Mouse (Mus musculus) right cerebral cortex, adult 2 months (tissue): ENCODE measurements at regions not wholly inside any gene's neighbourhood (a gene's known extent, or its start where the extent isn't known, plus 50 kb on each side); places are given as distances from the start of the nearest gene placed in this dataset.
"Not testable (repeated sequence)": the region's sequence is repeated elsewhere in the genome, so short reads cannot be mapped to it uniquely, and the experiment has no call there.

Experiments
- DNase-seq, 2 experiments: peaks; one replicate each; pipeline ENCODE4 v3.0.0; 2021 to 2022; ENCODE audit warnings: low spot score in 2 of 2

DNA sequence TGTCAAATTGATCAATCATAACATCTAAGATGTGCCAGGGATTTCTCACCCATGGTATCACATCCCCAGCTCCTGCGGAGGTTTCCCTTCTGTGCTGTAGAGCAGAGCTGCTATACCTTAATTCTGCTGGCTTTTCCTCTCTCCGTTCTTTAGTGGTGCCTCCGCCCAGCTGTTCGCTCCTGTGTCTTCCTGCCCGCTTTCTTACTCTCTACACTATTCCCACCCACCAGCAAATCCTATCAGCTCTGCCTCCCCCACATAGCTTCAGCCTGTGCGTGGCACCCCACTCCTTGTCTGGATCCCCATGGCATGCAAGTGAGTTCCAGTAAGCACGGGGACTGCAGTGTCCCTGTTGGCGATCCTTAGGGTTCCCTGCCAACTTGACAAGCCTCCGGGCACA lies 204.0 kb upstream of the Hs6st1 start:
- peak; percentile 47 to 53 for DNase-seq

DNA sequence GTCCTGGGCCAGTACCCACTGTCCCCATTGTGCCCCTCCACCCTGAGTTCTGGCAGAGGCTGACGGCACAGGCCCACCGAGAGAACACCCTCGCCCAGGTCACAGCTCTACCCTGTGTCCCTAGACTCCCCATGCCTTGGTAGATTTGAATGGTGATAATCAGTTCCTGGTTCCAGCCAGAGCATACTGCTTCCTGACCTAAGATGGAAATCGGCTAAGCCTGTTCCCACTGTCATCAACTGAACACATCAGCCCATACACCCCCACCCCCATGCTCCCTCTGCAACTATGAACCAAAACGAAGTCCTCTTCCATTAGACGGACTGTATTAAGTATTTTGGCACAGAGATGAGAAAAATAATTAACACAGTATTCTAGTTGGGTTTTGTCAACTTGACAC lies 202.9 kb upstream of the Hs6st1 start:
- DNase-seq: no peak

DNA sequence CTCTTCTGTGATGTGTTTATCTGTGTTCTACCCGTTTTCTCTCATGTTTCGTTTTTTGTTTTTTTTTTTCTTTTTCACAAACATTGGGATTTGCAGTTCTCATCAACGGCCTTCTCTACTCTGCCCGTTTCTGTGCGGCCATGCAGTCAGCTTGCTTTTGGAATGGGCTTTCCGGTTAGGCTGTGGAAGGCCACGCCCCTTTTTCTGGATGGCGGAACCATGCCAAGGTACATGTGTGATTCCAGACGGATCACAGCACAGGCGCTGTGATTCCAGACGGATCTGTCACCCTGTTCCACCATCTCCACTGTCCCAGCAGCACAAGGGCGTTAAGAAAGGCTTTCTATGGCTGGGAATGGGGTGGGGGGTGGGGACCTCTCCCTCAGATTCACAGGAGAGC lies 201.6 kb upstream of the Hs6st1 start:
- DNase-seq: no peak

DNA sequence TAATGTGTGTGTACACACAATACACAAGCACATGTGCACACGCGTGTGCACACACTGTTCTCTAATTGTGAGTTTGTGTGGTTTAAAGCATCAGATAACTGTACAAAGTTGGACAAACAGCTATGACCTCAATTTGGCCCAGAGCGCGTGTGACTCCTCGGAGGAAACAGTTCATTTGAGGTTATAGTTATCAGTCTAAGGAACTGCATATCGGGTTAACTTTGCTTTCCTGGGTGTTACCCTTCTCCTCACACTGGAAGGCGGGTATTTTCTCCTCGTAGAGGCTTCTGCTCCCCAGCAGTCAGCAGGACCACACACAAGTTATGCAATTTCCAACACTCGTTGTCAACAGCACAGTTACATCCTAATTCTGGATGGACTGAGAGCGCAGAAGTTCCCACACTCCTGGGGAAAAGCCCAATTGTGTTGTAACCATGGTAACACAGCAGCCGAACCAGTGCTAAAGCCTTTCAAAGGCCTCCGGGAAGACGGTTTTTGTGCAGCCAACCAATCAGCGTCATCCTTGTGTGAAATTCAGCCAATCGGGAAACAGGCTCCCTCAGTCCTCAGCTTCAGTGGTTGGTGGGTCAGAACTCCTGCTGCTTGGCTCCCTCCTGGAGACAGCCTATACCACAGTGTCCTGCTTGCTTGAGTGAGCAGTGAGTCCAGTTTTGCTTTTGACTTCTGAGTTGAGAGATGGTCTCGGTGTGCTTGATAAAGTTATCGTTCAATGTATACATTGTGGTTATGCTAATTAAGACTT lies 198.6 kb upstream of the Hs6st1 start:
- DNase-seq: peak; percentile 85

DNA sequence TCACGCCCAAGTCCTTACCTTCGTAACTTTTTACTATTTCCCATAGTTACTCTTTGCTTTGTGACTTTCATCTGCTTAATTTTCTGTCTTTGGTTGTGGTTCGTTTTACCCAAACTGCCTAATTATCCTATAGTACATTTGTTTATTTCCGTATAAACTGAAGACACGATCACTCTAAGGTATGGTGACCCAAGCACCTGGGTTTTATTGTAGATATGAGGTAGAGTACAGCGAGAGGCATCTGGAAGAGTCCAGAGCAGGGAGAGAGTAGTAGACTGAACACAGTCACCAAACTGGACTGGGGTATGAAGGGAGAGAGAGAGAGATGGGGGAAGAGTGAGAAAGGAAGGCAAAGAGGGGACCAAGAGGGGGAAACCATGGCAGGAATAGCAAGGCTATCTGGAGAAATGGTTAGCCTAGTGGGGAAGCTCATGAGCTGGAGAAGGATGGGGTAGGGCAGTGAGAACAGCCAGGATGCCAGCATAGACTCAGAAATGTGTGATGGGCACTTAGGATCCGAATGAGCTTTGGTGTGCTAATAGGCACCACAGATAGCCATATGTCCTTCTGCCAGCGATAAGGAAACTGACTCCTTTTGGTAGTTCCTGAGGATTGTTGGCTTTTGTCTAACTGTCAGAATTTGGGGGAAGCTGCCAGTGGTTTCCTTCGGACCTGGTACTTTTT lies 197.9 kb upstream of the Hs6st1 start:
- no peak for DNase-seq

DNA sequence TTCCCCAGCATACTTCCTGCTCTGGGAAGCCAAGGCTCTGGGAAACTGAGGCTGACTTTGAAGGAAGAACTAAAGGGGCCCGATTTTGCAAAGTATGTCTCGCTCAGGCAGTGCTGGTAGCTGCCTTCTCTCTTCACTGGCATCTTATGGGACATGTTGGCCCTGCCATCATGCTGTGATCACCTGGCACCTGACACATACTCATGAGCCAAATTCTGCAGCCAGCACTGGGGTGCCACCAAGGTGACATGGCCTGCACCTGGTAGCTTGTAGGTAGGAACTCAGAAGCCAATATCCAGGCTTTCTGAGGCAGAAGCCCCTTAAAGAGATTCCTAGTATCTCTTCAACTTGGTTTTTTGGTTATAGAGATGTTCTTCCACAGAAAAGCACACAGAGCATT lies 195.2 kb upstream of the Hs6st1 start:
- no peak for DNase-seq

DNA sequence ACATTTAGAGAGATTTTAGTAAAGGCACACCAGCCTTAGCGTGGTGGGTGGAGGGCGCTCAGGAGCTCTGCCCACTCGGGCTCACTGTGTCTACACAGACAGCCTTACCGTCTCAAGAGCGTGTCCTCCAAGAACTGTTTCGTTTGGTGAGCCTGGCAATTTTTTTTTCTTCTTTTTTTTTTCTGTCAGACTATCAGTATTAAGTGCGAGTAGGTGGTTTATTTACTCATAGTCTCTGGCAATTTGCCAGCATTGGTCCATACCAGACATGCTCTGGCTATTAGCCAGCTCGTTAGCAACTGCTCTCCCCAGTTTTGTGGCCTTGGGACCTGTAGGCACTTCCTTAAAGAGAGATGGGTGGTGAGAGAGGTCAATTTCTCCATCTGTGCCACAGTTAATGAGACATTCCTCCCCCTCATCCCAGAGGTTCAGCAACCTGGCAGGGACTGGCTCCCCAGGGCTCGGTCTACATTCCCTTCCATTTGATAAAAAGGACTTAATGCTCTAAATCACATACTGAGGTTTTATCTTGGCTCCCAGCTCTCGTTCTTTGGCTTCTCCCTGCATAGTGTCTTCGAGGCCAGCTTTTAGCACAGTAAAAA lies 192.9 kb upstream of the Hs6st1 start:
- no peak for DNase-seq

DNA sequence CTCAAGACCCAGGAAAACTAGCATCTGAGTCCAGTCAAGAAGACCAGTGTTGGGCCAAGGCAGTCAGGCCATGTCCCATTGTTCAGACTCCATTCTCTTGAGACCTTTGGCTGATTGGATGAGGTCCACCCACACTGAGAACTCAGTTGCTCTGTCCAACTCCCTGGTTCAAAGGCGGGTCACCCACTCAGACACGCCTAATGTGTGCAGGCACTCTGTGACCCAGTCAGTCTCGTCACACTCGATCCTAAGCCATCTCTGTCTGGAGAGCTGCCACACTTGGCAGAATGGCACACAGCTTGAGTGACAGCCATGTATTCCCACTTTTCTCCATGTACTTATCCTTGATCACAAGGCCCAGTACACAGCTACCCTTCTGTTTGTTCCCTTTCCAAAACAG lies 189.8 kb upstream of the Hs6st1 start:
- no peak for DNase-seq

DNA sequence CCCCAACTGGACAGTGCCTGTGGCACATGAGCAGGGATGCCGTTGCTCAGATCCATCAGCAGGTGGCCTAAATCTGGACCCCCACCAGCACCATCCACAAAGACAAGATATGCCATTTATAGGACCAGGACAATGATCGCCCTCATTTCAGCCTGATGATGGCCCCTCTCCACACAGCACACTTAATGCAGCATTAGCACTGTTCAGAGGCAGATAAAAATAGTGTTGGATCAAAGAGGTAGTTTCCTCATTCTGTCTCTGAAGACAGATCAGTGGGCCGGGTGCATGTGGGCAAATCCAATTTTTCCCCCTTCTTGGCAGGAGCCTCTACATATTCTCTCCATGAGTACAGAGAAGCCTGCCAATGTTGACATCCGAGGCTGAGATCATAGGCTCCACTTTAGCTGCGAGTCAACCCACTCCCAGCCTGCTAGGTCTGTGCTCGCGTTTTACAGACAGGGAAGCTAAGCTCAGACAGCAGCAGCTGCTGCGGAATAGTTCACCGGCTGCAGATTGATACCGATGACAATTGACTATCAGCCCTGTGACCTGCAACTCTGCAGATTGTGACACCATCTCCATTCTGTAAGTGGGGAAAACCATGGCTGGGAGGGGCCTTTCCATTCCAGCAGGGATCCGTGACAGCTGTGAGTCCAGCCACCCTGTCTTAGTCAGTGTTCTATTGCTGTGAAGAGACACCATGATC lies 188.7 kb upstream of the Hs6st1 start:
- DNase-seq: peak; percentile 83 to 86

DNA sequence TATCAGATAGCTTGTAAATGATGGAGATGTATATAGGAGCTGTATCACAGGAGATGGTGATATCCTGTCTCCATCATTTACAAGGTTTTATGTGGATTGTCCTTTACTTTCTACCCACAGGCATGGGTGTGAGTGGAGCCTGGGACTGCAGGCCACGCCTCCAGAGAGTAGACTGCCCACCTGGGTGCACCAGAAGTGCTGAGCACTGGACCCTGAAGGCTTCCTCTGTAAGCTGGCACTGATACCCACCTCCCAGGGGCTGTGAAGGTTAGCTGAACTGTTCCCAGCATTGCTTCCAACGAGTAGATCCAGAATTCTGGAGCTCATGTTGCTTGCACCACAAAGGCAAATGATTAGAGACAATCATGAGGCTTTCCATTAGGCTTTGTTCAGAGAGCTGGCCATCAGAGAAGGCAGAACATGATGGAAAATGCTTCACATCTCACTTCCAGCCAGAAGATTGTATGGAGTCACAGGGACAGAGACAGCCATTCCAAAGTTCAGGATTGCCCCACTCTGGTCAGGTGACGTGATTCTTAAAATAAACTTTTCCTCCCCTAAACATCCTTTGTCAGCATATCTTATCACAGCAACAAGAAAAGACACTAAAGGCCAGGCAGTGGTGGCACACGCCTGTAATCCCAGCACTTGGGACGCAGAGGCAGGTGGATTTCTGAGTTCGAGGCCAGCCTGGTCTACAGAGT lies 187.5 kb upstream of the Hs6st1 start:
- DNase-seq: no peak

DNA sequence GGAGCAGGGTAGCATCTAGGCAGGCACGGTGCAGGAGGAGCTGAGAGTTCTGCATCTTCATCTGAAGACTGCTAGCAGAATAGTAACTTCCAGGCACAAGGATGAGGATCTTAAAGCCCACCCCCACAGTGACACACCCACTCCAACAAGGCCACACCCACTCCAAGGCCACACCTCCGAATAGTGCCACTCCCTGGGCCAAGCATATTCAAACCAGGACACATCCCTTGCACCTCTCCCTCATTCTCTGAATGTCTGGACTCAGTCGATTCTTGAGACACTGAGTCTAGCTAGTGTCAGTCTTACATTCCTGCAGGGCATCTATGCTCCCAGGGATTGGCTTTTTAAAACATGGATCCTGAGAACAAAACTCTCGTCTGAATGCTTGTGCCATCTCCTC lies 186.7 kb upstream of the Hs6st1 start:
- DNase-seq: no peak

DNA sequence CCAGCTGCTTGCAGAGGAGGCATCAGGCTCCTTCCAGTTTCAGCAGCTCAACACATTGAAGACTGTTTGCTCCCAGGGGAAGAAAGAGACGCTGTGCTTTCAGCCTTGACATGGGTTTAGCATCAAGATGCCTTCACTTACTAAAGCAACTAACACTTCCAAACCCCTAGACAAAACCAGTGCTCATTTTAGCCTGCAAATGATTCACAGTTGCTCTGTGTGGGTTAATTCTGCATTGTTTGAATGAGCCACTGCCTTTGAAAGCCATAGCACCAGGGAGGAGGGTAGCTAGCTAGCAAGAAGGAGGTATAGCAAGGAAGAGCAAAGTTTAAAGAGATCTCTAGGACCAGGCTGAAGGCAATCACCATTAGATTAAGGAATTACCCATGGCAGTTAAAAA lies 186.1 kb upstream of the Hs6st1 start:
- no peak for DNase-seq

DNA sequence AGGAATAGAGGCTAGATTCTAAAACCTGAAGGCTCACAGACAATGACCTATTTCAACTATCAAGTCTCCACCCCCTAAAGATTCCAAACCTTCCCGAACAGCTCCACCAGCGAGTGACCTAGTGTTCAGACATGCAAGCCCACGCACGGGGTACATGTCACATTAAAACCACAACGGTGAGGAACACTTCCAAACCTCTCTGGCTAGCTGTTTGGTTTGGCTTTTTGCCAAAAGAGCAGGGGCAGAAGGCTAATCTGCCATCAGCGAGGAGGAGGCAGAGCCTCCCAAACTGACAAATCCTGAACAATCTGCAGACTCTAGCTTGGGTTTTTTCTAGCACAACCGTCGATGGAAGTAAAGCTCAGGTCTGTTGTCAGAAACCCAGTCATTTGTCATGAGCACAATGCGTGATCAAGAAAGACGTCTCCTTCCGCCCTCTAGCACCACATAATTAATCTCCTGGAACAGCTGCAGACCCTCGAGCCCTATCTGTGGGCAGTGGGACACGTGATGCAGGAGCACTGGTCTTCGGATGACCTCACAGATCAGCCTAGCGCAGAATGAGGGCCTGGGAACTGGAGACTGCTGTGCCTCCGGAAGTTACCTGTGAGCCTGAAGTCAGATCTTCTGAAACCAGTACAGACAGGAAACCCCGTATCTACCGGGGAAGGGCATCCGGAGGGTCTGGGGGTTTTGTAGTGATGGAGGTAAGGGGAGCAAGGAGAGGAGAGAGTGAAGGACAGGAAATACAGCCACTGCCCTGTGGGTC lies 178.3 kb upstream of the Hs6st1 start:
- no peak for DNase-seq

DNA sequence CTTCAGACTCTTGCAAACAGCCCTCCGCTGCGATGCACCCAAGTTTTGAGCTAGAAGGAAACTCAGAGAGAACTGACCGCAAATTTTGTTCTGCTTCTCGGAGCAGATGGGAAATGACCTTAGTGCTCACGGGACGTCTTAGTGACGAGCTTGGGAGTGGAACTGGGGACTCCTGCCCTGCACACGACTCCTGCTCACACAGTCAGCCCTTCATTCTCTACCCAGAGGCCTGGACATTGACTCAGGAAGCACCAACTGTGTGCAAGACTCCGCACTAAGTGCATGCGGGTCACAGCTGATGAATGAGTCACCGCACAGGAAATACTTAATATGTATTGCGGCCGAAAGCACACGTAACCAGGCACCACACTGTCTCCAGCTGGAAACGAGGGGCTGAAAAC lies 177.7 kb upstream of the Hs6st1 start:
- no peak for DNase-seq

DNA sequence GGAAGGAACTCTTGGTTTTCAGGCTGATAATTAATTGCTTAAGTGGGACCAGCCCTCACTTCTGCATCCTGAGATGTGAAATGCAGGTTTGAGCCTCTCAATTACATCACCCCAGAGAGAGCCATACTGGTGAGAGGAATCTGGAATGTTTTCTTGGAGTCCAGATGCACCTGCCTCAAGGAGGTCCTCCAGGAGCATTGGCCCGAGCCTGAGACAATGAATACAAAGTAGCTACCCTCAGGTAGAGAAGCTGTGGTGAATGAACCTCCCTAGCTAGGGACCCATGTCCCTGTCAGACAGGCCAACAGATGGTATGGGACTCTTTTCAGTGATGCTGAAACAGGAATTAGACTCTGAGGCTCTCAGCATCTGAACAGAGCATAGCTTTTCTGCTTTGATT lies 168.7 kb upstream of the Hs6st1 start:
- DNase-seq: no peak

DNA sequence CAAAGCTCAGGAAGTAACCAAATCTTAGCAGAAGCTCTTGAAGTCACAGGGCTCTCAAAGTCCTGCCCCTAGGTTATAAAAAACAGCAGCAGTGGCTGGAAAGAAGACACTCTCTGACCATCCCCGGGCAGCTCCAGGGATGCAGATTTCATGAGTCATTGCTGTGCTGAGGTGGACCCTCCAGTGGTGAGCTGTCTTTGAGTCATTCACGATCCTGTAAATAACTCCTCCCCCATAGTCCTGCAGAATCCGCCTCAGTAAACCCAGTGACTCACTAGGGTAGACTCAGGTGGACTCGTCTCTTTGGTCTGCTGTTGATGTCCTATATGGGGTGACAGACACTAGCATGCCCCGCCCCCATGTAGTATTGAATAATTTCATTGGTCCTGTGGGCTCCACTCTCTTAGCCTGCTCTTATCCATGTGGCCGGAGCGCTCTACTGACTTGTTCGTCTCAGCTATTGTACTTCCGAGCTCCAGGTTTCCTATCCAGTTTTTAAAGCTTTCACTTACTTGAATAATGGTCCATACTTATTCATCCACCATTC lies 164.1 kb upstream of the Hs6st1 start:
- peak; percentile 21 to 25 for DNase-seq

DNA sequence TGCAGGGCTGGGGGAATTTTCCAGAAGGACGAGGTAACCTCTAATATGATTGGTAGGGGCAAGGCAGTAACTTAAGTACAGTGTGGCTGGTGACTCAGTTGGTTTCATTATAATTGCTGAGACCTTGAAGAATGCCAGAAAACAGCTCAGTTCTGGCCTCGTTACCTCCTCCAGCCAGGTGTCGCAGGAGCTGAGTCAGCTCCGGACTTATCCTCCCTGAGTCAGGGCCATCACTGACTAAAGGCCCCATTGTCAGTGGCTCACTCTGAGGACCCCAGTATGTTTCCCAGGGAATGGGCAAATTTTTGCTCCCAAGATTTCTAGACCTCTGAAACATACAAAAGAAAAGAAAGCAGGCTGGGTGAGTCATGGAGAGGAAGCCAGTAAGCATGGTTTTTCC lies 154.6 kb upstream of the Hs6st1 start:
- DNase-seq: no peak

DNA sequence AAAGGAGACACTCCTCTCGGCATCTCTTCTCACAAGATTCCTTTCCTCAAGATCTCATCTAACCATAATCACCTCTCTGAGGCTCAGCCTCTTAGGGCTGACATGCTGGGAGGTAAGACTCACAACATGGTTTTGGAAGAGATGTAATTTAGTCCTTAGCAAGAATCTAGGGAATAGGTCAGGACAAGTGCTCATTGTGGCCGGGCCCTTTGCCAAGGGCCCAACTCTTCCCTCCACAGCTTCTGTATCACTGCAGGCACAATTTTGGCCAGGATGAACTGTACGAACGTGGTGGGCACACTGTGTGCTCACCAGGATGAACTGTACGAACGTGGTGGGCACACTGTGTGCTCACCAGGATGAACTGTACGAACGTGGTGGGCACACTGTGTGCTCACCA lies 154.0 kb upstream of the Hs6st1 start:
- DNase-seq: not testable (repeated sequence)

DNA sequence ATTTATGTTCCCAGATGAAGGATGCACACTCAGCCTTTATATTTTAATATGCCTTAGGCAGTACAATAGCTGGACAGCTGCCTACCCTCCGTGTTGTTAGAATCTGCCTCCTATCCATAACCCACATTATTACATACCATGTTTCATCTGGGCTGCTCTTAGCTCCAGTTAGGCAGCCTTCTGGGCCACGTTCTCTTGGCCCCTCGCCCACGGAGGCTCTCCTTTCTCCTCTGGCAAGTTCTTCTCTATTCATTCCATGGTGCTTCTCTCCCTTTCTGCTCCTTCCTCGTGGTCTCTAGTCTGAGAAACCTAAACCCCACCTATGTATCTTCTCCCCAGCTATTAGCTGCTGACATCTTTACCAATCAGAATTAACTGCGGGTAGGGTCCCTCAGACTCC lies 152.7 kb upstream of the Hs6st1 start:
- no peak for DNase-seq

DNA sequence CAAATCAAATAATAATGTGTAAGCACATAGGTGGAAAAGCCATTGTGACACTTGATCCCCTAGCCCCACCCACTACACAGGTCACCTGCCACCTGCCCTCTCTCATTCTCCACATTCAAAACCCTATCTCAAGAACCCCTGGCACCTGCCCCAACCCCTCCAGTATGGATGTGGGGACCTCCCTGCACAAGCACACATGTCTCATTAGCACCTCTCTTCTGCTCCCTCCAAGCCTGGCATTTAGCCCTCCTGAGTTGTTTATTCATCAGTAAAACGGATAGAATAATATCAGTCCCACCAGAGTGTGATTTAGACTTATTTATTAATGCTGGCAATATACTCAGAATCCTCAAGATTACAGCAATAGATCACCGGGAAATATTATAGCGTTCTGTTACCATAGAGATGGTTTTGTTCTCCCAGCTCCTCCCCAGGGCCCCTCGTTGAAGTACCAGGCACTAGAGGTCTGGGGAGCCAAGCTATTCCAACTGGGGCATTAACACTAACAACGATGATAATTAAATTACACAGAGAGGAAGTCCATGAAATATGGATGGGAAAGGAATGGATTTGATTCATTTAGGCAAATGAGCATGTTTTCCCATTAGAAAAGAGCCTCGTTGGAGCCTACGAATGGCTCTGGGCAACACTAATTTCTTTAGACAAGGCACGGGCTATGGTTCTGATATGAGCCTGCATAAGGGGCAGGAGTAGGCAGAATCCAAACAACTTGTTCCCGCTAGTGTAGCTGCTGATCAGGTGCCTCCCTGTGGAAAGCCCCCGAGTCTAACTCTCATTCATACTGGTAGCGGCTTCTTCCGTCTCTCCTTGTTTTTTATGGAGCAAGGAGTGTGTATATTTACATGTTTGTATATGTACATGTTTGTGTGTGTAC lies 148.1 kb upstream of the Hs6st1 start:
- DNase-seq: no peak
